Mouse (Mus musculus) monocyte, adult 5-6 weeks (primary cell): ENCODE results near the gene Tbc1d16. TPM values are rescaled to one million over a fixed set of nuclear protein-coding genes. Genes with fewer than 3 reads are reported as not detected.

Source experiments
- ATAC-seq: fragments of 153-309, 156-312 bp; replicated peaks from 2 replicates; pipeline ENCODE4 v1.8.0; 2017; ENCODE audit warnings: mild to moderate bottlenecking; ENCODE audit not compliant: low TSS enrichment, insufficient number of reproducible peaks, severe bottlenecking, poor library complexity, low FRiP score
- total RNA-seq: library from RNA; stranded (forward); fragments of 200-1000, 200-491, 200-594 nt; gene quantifications from 3 replicates; pipeline ENCODE4 v1.2.3, GENCODE M21; 2017

Gene Tbc1d16
- total RNA-seq, 1 experiment from 2014 or later, result 0.86 TPM

GRCm38 (mm10) chr11:119238305-119238721 is 10.0 kb upstream of the Tbc1d16 start:
- ATAC-seq, result peak; percentile 55

- ATAC-seq, result peak; percentile 66
Measured at GRCm38 (mm10) chr11:119237568-119238304, 9.4 kb upstream of the Tbc1d16 start.

- no peak for ATAC-seq
Measured at GRCm38 (mm10) chr11:119237007-119237406, 8.7 kb upstream of the Tbc1d16 start.

- ATAC-seq, result no peak
Measured at GRCm38 (mm10) chr11:119236354-119236753, 8.1 kb upstream of the Tbc1d16 start.

- 0 out of 2 replicates have a peak, but pooled peaks have one; percentile 45 for ATAC-seq
Measured at GRCm38 (mm10) chr11:119235596-119235995, 7.3 kb upstream of the Tbc1d16 start.

DNA sequence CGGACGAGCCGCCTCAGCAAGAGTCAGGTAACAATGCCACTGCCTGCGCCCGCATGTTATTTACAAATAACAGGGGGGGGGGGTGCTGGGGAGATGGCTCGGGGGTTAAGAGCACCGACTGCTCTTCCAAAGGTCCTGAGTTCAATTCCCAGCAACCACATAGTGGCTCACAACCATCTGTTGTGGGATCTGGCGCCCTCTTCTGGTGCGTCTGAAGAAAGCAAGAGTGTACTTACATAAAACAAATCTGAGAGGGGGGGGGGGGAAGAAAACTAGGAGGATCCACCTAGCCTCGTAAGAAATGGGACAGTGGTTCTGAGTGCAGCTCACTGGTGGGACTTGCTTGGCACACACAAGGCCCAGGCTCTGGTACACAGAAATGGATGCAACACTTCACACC is 6.5 kb upstream of the Tbc1d16 start:
- no peak for ATAC-seq

- ATAC-seq, result peak; percentile 85
Measured at GRCm38 (mm10) chr11:119228846-119229626, 737 bp upstream of the Tbc1d16 start.

GRCm38 (mm10) chr11:119227591-119227990 is 708 bp downstream of the Tbc1d16 start:
- no peak for ATAC-seq

DNA sequence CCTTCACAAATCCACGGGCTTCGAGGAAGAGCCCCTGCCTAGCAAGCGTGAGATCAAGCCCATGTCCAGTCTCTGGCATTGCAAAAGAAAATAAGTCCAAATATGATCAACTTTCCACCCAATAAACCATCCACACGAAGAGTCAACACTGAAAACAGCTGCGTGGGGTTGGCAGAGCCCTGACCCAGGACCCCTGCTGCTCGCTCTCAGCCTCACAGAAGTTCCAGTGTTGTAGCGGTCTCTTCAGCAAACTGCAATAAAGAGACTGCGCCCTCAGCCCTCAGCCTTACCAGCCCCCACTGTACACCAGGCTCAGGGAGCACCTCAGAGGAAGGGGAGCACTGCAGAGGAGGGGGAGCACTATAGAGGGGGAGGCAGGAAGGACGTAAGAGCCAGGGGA is 2.7 kb downstream of the Tbc1d16 start:
- no peak for ATAC-seq

GRCm38 (mm10) chr11:119224926-119225325 is 3.4 kb downstream of the Tbc1d16 start:
- no peak for ATAC-seq

GRCm38 (mm10) chr11:119223124-119223890 is 5.0 kb downstream of the Tbc1d16 start:
- no peak for ATAC-seq

DNA sequence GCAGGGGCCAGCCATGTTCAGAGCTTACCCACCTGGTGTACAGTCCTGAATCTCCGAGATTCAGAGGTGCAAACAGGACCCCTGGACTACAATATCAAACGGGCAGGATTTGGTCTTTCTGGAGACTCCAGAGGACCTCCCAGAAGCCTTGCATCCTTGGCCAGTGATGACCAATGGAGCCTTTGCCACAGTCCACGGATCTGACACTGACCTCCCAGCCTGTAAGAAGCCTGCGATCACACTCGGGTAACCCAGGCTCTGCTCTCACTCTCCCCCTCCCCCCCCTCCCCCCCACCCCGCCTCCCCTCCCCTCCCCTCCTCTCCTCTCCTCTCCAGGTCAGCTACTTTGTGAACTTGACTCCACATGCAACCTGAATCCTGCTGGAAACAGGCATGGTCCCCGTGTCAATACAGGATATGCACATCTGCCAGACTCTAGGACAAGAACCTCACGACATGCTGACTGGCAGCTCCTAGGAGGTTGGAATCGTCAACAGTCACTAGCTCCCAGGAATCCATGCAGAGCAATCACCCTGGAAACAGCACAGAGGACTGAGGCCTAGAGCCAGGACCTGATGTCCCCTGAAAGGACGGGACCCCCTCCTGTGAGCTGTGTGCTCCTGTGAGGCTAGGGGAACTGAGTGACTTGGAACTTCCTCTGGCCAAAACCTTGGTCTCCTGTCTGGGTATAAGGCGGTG is 6.3 kb downstream of the Tbc1d16 start:
- no peak for ATAC-seq

DNA sequence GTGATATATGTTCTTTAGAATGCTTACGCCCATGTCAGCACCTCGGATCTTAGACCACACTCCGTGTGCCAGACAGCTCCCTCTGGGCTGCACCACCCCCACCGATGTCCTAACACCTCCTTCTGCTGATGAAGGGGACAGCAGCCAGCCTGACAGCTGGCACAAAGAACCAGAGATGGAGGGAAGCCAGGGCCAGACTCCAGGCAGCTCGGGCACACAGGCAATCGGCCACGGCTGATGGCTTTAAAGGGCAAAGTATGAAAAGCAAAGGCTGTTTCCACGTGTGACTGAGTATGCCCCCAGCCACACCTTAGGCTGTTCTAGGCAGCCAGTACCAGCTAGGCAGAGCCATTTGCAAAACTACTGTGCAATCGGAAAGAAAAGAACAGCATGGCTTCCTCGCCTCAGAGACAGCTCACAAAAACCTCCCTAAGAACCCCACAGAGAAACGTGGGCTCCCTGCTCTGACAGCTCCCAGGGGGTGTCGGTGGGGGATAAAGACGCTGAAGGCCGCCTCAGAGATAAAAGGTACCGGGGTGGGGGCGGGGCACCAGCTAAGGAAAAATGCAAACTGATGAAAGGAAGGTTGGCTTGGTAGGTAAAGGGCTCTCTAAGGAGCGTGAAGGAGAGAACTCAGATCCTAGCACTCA is 8.4 kb downstream of the Tbc1d16 start:
- ATAC-seq, result no peak

DNA sequence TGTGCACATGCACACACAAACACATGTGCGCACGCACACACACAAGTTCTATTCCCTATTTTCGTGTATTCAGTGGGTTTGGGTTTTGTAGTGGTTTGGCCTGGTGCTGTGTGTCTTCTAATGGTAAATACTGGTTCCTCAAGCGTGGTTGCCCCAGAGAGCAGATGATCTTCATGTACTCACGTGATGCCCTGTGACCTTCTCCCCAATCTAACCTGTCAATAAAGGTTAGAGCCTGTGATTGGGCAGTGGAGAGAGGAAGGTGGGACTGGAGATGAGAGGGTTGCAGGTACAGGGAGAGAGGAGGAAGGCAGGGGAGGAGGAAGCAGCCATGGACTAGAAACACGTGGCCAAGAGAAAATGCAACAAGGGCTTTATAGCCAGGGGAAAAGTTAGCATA is 10.4 kb downstream of the Tbc1d16 start:
- no peak for ATAC-seq

DNA sequence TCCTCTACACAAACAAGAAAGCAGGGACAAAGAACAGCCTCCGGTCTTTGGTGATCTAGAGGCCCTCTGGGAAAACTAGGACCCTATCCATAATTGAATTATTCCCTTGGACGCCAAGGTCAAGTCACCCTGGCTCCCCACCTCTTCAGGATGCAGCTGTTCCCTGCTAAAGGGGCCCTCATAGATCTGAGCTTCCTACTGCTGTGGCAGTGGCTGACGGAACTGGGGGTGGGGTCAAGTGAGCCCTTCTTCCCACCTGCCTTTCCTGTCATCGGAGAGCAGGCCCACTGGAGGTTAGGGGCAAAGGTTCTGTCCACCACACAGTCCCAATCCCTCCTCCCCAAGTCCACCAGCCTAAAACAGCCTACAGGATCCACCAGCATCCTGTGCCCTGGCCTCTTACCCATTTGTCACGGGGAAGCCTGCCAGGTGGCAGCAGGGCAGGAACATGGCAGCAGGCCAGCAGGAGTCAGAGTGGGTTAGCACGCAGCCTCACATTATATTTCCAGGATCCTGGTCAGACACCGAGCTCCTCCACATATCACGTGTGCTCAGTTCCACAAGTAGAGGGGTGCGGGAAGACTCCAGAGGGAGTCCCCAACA is 12.3 kb downstream of the Tbc1d16 start:
- no peak for ATAC-seq

- ATAC-seq, result no peak
Measured at GRCm38 (mm10) chr11:119215038-119215904, 13.0 kb downstream of the Tbc1d16 start.
